Mouse (Mus musculus): Measurements from ENCODE around the gene Ss18l2. TPM values are rescaled to one million over a fixed set of nuclear protein-coding genes. Genes with fewer than 3 reads are reported as not detected.

Gene Ss18l2
- polyA plus RNA-seq, 1 experiment from 2014 or later = 112 TPM

GRCm38 (mm10) chr9:121708506-121709486 is 1.3 kb upstream of the Ss18l2 start:
- 65% methylated on average over 7 of the region's 7 CpGs for WGBS
- Histone ChIP-seq H3K4me3 (replicated peaks; ENCODE audit: low read length) (no peak overlapping the region), H3K36me3 (ENCODE audit: control insufficient read depth, insufficient read depth, low read length) (peaks cover 10% of the 10 kb centered on the region), H3K9ac (ENCODE audit: low read length) (no peak overlapping the region), H3K4me1 (ENCODE audit: control insufficient read depth, insufficient read depth, low read length) (peaks cover 26% of the 10 kb centered on the region), H3K27me3 (ENCODE audit: control insufficient read depth, insufficient read depth, low read length) (no peaks in the 10 kb centered on the region), H3K27ac (ENCODE audit: low read length) (no peak overlapping the region), H3K4me2 (ENCODE audit: low read depth, low read length) (no peak overlapping the region), H3K9me3 (replicated peaks; ENCODE audit: control insufficient read depth, low read length) (no peaks in the 10 kb centered on the region)
- ATAC-seq (ENCODE audit: insufficient read depth, low FRiP score) = no peak

- Histone ChIP-seq H3K9ac (ENCODE audit: low read length) (peak overlapping the region; percentile 97), H3K4me3 (replicated peaks; ENCODE audit: low read length) (peak overlapping the region; percentile 81), H3K9me3 (replicated peaks; ENCODE audit: control insufficient read depth, low read length) (no peaks in the 10 kb centered on the region), H3K4me1 (ENCODE audit: control insufficient read depth, insufficient read depth, low read length) (peaks cover 15% of the 10 kb centered on the region), H3K27ac (ENCODE audit: low read length) (peak overlapping the region; percentile 96), H3K27me3 (ENCODE audit: control insufficient read depth, insufficient read depth, low read length) (no peaks in the 10 kb centered on the region), H3K4me2 (ENCODE audit: low read depth, low read length) (peak overlapping the region; percentile 91), H3K36me3 (ENCODE audit: control insufficient read depth, insufficient read depth, low read length) (peaks cover 10% of the 10 kb centered on the region)
- 0% methylated on average over 18 of the region's 18 CpGs for WGBS
- ATAC-seq (ENCODE audit: insufficient read depth, low FRiP score) = peak; percentile 29; the same call in 1 of the 2 replicates
Measured at GRCm38 (mm10) chr9:121710584-121710975, 451 bp downstream of the Ss18l2 start.

GRCm38 (mm10) chr9:121717048-121717447 is 6.9 kb downstream of the Ss18l2 start:
- no peaks in the 10 kb centered on the region for H3K27me3 ChIP-seq (ENCODE audit: control insufficient read depth, insufficient read depth, low read length)
- H3K9ac ChIP-seq (ENCODE audit: low read length) = no peak overlapping the region
- no peaks in the 10 kb centered on the region for H3K9me3 ChIP-seq (replicated peaks; ENCODE audit: control insufficient read depth, low read length)
- H3K4me2 ChIP-seq (ENCODE audit: low read depth, low read length) = no peak overlapping the region
- WGBS = 76% methylated on average over 2 of the region's 2 CpGs
- no peak overlapping the region for H3K4me3 ChIP-seq (replicated peaks; ENCODE audit: low read length)
- no peak overlapping the region for H3K27ac ChIP-seq (ENCODE audit: low read length)
- ATAC-seq (ENCODE audit: insufficient read depth, low FRiP score) = no peak
- H3K4me1 ChIP-seq (ENCODE audit: control insufficient read depth, insufficient read depth, low read length) = peaks cover 9% of the 10 kb centered on the region; the same call in 1 of the 2 replicates
- peaks cover 10% of the 10 kb centered on the region for H3K36me3 ChIP-seq (ENCODE audit: control insufficient read depth, insufficient read depth, low read length)

GRCm38 (mm10) chr9:121718070-121718705 is 8.1 kb downstream of the Ss18l2 start:
- H3K27ac ChIP-seq (ENCODE audit: low read length) = peak overlapping the region; percentile 98
- H3K27me3 ChIP-seq (ENCODE audit: control insufficient read depth, insufficient read depth, low read length) = no peaks in the 10 kb centered on the region
- H3K4me1 ChIP-seq (ENCODE audit: control insufficient read depth, insufficient read depth, low read length) = peaks cover 9% of the 10 kb centered on the region; the same call in 1 of the 2 replicates
- peak overlapping the region; percentile 80 for H3K9ac ChIP-seq (ENCODE audit: low read length)
- H3K9me3 ChIP-seq (replicated peaks; ENCODE audit: control insufficient read depth, low read length) = no peaks in the 10 kb centered on the region
- WGBS = 65% methylated on average over 15 of the region's 15 CpGs
- ATAC-seq (ENCODE audit: insufficient read depth, low FRiP score) = no peak
- H3K4me3 ChIP-seq (replicated peaks; ENCODE audit: low read length) = peak overlapping the region; percentile 92
- peak overlapping the region; percentile 84 for H3K4me2 ChIP-seq (ENCODE audit: low read depth, low read length)
- peaks cover 2% of the 10 kb centered on the region for H3K36me3 ChIP-seq (ENCODE audit: control insufficient read depth, insufficient read depth, low read length)

- H3K9ac ChIP-seq (ENCODE audit: low read length) = peak within 1 kb of the TSS; percentile 99
- H3K9me3 ChIP-seq (replicated peaks; ENCODE audit: control insufficient read depth, low read length) = no peaks in the 10 kb centered on the region
- peak; percentile 100 for ATAC-seq (ENCODE audit: insufficient read depth, low FRiP score)
- peak within 1 kb of the TSS; percentile 92 for H3K4me2 ChIP-seq (ENCODE audit: low read depth, low read length)
- H3K4me1 ChIP-seq (ENCODE audit: control insufficient read depth, insufficient read depth, low read length) = peaks cover 9% of the 10 kb centered on the region; the same call in 1 of the 2 replicates
- H3K27me3 ChIP-seq (ENCODE audit: control insufficient read depth, insufficient read depth, low read length) = no peaks in the 10 kb centered on the region
- under 1% methylated on average over 51 of the region's 61 CpGs for WGBS
- peak within 1 kb of the TSS; percentile 98 for H3K27ac ChIP-seq (ENCODE audit: low read length)
- peak within 1 kb of the TSS; percentile 92 for H3K4me3 ChIP-seq (replicated peaks; ENCODE audit: low read length)
- H3K36me3 ChIP-seq (ENCODE audit: control insufficient read depth, insufficient read depth, low read length) = no peaks in the 10 kb centered on the region
Measured at GRCm38 (mm10) chr9:121718792-121719318, 8.7 kb downstream of the Ss18l2 start, which contains the start of gene Nktr. Gene Nktr, plus strand, starts transcription at chr9:121719169.

GRCm38 (mm10) chr9:121719347-121720331 is 9.5 kb downstream of the Ss18l2 start:
- peak; percentile 42 for ATAC-seq (ENCODE audit: insufficient read depth, low FRiP score)
- peak overlapping the region; percentile 92 for H3K4me2 ChIP-seq (ENCODE audit: low read depth, low read length)
- H3K27me3 ChIP-seq (ENCODE audit: control insufficient read depth, insufficient read depth, low read length) = no peaks in the 10 kb centered on the region
- peak overlapping the region; percentile 92 for H3K4me3 ChIP-seq (replicated peaks; ENCODE audit: low read length)
- H3K9me3 ChIP-seq (replicated peaks; ENCODE audit: control insufficient read depth, low read length) = no peaks in the 10 kb centered on the region
- peak overlapping the region; percentile 99 for H3K9ac ChIP-seq (ENCODE audit: low read length)
- peak overlapping the region; percentile 98 for H3K27ac ChIP-seq (ENCODE audit: low read length)
- H3K4me1 ChIP-seq (ENCODE audit: control insufficient read depth, insufficient read depth, low read length) = peaks cover 9% of the 10 kb centered on the region; the same call in 1 of the 2 replicates
- H3K36me3 ChIP-seq (ENCODE audit: control insufficient read depth, insufficient read depth, low read length) = no peaks in the 10 kb centered on the region
- WGBS = under 1% methylated on average over 57 of the region's 87 CpGs

- no peaks in the 10 kb centered on the region for H3K27me3 ChIP-seq (ENCODE audit: control insufficient read depth, insufficient read depth, low read length)
- no peaks in the 10 kb centered on the region for H3K4me1 ChIP-seq (ENCODE audit: control insufficient read depth, insufficient read depth, low read length)
- H3K9me3 ChIP-seq (replicated peaks; ENCODE audit: control insufficient read depth, low read length) = no peaks in the 10 kb centered on the region
- no peak overlapping the region for H3K9ac ChIP-seq (ENCODE audit: low read length)
- H3K4me2 ChIP-seq (ENCODE audit: low read depth, low read length) = no peak overlapping the region
- H3K36me3 ChIP-seq (ENCODE audit: control insufficient read depth, insufficient read depth, low read length) = peaks cover 13% of the 10 kb centered on the region
- 86% methylated on average over 6 of the region's 6 CpGs for WGBS
- no peak for ATAC-seq (ENCODE audit: insufficient read depth, low FRiP score)
- no peak overlapping the region for H3K27ac ChIP-seq (ENCODE audit: low read length)
- H3K4me3 ChIP-seq (replicated peaks; ENCODE audit: low read length) = no peak overlapping the region
Measured at GRCm38 (mm10) chr9:121740490-121740889, 30.4 kb downstream of the Ss18l2 start.

- Histone ChIP-seq H3K9me3 (replicated peaks; ENCODE audit: control insufficient read depth, low read length) (no peaks in the 10 kb centered on the region), H3K4me3 (replicated peaks; ENCODE audit: low read length) (no peak overlapping the region), H3K36me3 (ENCODE audit: control insufficient read depth, insufficient read depth, low read length) (peaks cover 11% of the 10 kb centered on the region), H3K27ac (ENCODE audit: low read length) (no peak overlapping the region), H3K9ac (ENCODE audit: low read length) (no peak overlapping the region), H3K27me3 (ENCODE audit: control insufficient read depth, insufficient read depth, low read length) (no peaks in the 10 kb centered on the region), H3K4me2 (ENCODE audit: low read depth, low read length) (no peak overlapping the region), H3K4me1 (ENCODE audit: control insufficient read depth, insufficient read depth, low read length) (no peaks in the 10 kb centered on the region)
- no peak for ATAC-seq (ENCODE audit: insufficient read depth, low FRiP score)
- WGBS = 94% methylated on average over 3 of the region's 3 CpGs
Measured at GRCm38 (mm10) chr9:121741168-121741567, 31.0 kb downstream of the Ss18l2 start.

All from stomach, embryonic 16.5 days (tissue).